Mouse (Mus musculus) bone marrow, adult 2 months (tissue): ENCODE data around the gene Fgfr1op.
"Not testable (repeated sequence)": the region's sequence is repeated elsewhere in the genome, so short reads cannot be mapped to it uniquely, and the experiment has no call there.

Experiments
- CTCF ChIP-seq: fragments of 200-500 bp; IDR thresholded peaks from 2 replicates; pipeline ENCODE4 v1.5.1; 2011; ENCODE audit warnings: low read length, control low read depth; ENCODE audit not compliant: control insufficient read depth, insufficient read depth
- POLR2A ChIP-seq: fragments of 200-500 bp; IDR thresholded peaks from 2 replicates; pipeline ENCODE4 v1.6.1; 2011; ENCODE audit warnings: low read depth, mild to moderate bottlenecking, control low read depth, low read length, borderline replicate concordance; ENCODE audit not compliant: control insufficient read depth

GRCm38 (mm10) chr17:8158627-8159026 lies 6.7 kb upstream of the Fgfr1op start:
- not testable (repeated sequence) for TF ChIP-seq POLR2A, CTCF
